Mouse (Mus musculus) ovary, postnatal 36 days (tissue): ENCODE data around the gene Dcp1b.
A peak's percentile ranks its signal among the peaks of the same experiment; 100 is the strongest.

ENCODE experiments used
- DNase-seq: peaks from one replicate; pipeline ENCODE4 v3.0.0; 2022; ENCODE audit warnings: low spot score, mixed read lengths

Gene Dcp1b

GRCm38 (mm10) chr6:119235441-119235840 is 60.4 kb downstream of the Dcp1b start:
- no peak for DNase-seq

- no peak for DNase-seq
These were observed 61.2 kb downstream of the Dcp1b start, which contains the start of gene Cacna2d4 for GRCm38 (mm10) chr6:119236241-119236640. Cacna2d4 (plus strand) TSS chr6:119236526.

GRCm38 (mm10) chr6:119237427-119237989 is 62.5 kb downstream of the Dcp1b start:
- DNase-seq: peak; percentile 43

GRCm38 (mm10) chr6:119239341-119240005 is 64.4 kb downstream of the Dcp1b start:
- DNase-seq: no peak

- no peak for DNase-seq
These were observed 65.2 kb downstream of the Dcp1b start for GRCm38 (mm10) chr6:119240256-119240655.

GRCm38 (mm10) chr6:119240871-119241705 is 66.0 kb downstream of the Dcp1b start:
- DNase-seq: no peak

GRCm38 (mm10) chr6:119246082-119246481 is 71.0 kb downstream of the Dcp1b start:
- DNase-seq: no peak

- no peak for DNase-seq
These were observed 73.5 kb downstream of the Dcp1b start for GRCm38 (mm10) chr6:119248578-119248977.

- no peak for DNase-seq
These were observed 74.7 kb downstream of the Dcp1b start for GRCm38 (mm10) chr6:119249726-119250125.

GRCm38 (mm10) chr6:119251704-119252103 is 76.7 kb downstream of the Dcp1b start:
- no peak for DNase-seq
